Mouse (Mus musculus): ENCODE data around the gene Pex5. TPM values are rescaled to one million over a fixed set of nuclear protein-coding genes. Genes with fewer than 3 reads are reported as not detected.
A peak's percentile ranks its signal among the peaks of the same experiment; 100 is the strongest.

Gene Pex5
- polyA plus RNA-seq (2012), result 0.24 and 0.42 TPM in 2 replicates

GRCm38 (mm10) chr6:124414927-124415325 is at the start of gene Pex5:
Pex5 (minus strand) TSS chr6:124415067.
- Histone ChIP-seq H3K27me3 (ENCODE audit: control insufficient read depth) (no peaks in the 10 kb centered on the region), H3K4me1 (ENCODE audit: control insufficient read depth) (peaks cover 30% of the 10 kb centered on the region), H3K4me3 (replicated peaks) (peak within 1 kb of the TSS; percentile 82), H3K9me3 (ENCODE audit: control insufficient read depth, low read length) (no peaks in the 10 kb centered on the region), H3K36me3 (ENCODE audit: control insufficient read depth) (peaks cover 10% of the 10 kb centered on the region)
- TF ChIP-seq TAL1 (IDR thresholded peaks at IDR 0.05; ENCODE audit: low read length) (no peak), GATA1 (IDR thresholded peaks at IDR 0.05; ENCODE audit: low read length) (no peak)

- H3K4me3 ChIP-seq (replicated peaks), result peak overlapping the region; percentile 62
- H3K4me1 ChIP-seq (ENCODE audit: control insufficient read depth), result peaks cover 20% of the 10 kb centered on the region
- no peaks in the 10 kb centered on the region for H3K9me3 ChIP-seq (ENCODE audit: control insufficient read depth, low read length)
- peaks cover 13% of the 10 kb centered on the region for H3K27me3 ChIP-seq (ENCODE audit: control insufficient read depth)
- no peaks in the 10 kb centered on the region for H3K36me3 ChIP-seq (ENCODE audit: control insufficient read depth)
- no peak for TF ChIP-seq GATA1 (IDR thresholded peaks at IDR 0.05; ENCODE audit: low read length)
- TF ChIP-seq TAL1 (IDR thresholded peaks at IDR 0.05; ENCODE audit: low read length), result no peak
Measured at GRCm38 (mm10) chr6:124463881-124464291, 49.0 kb upstream of the Pex5 start.

- no peaks in the 10 kb centered on the region for H3K9me3 ChIP-seq (ENCODE audit: control insufficient read depth, low read length)
- peaks cover 7% of the 10 kb centered on the region for H3K4me1 ChIP-seq (ENCODE audit: control insufficient read depth)
- no peak for TF ChIP-seq GATA1 (IDR thresholded peaks at IDR 0.05; ENCODE audit: low read length)
- no peak for TF ChIP-seq TAL1 (IDR thresholded peaks at IDR 0.05; ENCODE audit: low read length)
- H3K36me3 ChIP-seq (ENCODE audit: control insufficient read depth), result no peaks in the 10 kb centered on the region; the same call in 1 of the 2 replicates
- H3K27me3 ChIP-seq (ENCODE audit: control insufficient read depth), result peaks cover 12% of the 10 kb centered on the region
- H3K4me3 ChIP-seq (replicated peaks), result no peak overlapping the region
Measured at GRCm38 (mm10) chr6:124459388-124459787, 44.5 kb upstream of the Pex5 start.

- Histone ChIP-seq H3K27me3 (ENCODE audit: control insufficient read depth) (peaks cover 5% of the 10 kb centered on the region), H3K9me3 (ENCODE audit: control insufficient read depth, low read length) (no peaks in the 10 kb centered on the region), H3K36me3 (ENCODE audit: control insufficient read depth) (no peaks in the 10 kb centered on the region; the same call in 1 of the 2 replicates), H3K4me1 (ENCODE audit: control insufficient read depth) (peaks cover 2% of the 10 kb centered on the region), H3K4me3 (replicated peaks) (no peak overlapping the region)
- TF ChIP-seq TAL1 (IDR thresholded peaks at IDR 0.05; ENCODE audit: low read length) (no peak), GATA1 (IDR thresholded peaks at IDR 0.05; ENCODE audit: low read length) (no peak)
Measured at GRCm38 (mm10) chr6:124458505-124458904, 43.6 kb upstream of the Pex5 start.

- Histone ChIP-seq H3K4me3 (replicated peaks) (no peak overlapping the region), H3K4me1 (ENCODE audit: control insufficient read depth) (peaks cover 6% of the 10 kb centered on the region), H3K27me3 (ENCODE audit: control insufficient read depth) (no peaks in the 10 kb centered on the region), H3K9me3 (ENCODE audit: control insufficient read depth, low read length) (no peaks in the 10 kb centered on the region), H3K36me3 (ENCODE audit: control insufficient read depth) (no peaks in the 10 kb centered on the region; the same call in 1 of the 2 replicates)
- TF ChIP-seq GATA1 (IDR thresholded peaks at IDR 0.05; ENCODE audit: low read length) (no peak), TAL1 (IDR thresholded peaks at IDR 0.05; ENCODE audit: low read length) (no peak)
Measured at GRCm38 (mm10) chr6:124457827-124458226, 43.0 kb upstream of the Pex5 start.

GRCm38 (mm10) chr6:124456243-124456642 is 41.4 kb upstream of the Pex5 start:
- H3K4me3 ChIP-seq (replicated peaks), result no peak overlapping the region
- no peak for TF ChIP-seq GATA1 (IDR thresholded peaks at IDR 0.05; ENCODE audit: low read length)
- no peak for TF ChIP-seq TAL1 (IDR thresholded peaks at IDR 0.05; ENCODE audit: low read length)
- no peaks in the 10 kb centered on the region; the same call in 1 of the 2 replicates for H3K36me3 ChIP-seq (ENCODE audit: control insufficient read depth)
- H3K27me3 ChIP-seq (ENCODE audit: control insufficient read depth), result no peaks in the 10 kb centered on the region
- peaks cover 22% of the 10 kb centered on the region for H3K4me1 ChIP-seq (ENCODE audit: control insufficient read depth)
- no peaks in the 10 kb centered on the region for H3K9me3 ChIP-seq (ENCODE audit: control insufficient read depth, low read length)

- Histone ChIP-seq H3K4me1 (ENCODE audit: control insufficient read depth) (peaks cover 46% of the 10 kb centered on the region), H3K4me3 (replicated peaks) (no peak overlapping the region), H3K36me3 (ENCODE audit: control insufficient read depth) (peaks cover 2% of the 10 kb centered on the region), H3K9me3 (ENCODE audit: control insufficient read depth, low read length) (no peaks in the 10 kb centered on the region), H3K27me3 (ENCODE audit: control insufficient read depth) (no peaks in the 10 kb centered on the region)
- TF ChIP-seq GATA1 (IDR thresholded peaks at IDR 0.05; ENCODE audit: low read length), result no peak
- no peak for TF ChIP-seq TAL1 (IDR thresholded peaks at IDR 0.05; ENCODE audit: low read length)
Measured at GRCm38 (mm10) chr6:124453756-124454155, 38.9 kb upstream of the Pex5 start.

GRCm38 (mm10) chr6:124451995-124452394 is 37.1 kb upstream of the Pex5 start:
- Histone ChIP-seq H3K4me1 (ENCODE audit: control insufficient read depth) (peaks cover 49% of the 10 kb centered on the region), H3K27me3 (ENCODE audit: control insufficient read depth) (no peaks in the 10 kb centered on the region), H3K36me3 (ENCODE audit: control insufficient read depth) (peaks cover 2% of the 10 kb centered on the region), H3K9me3 (ENCODE audit: control insufficient read depth, low read length) (no peaks in the 10 kb centered on the region), H3K4me3 (replicated peaks) (peak overlapping the region; percentile 14)
- TF ChIP-seq GATA1 (IDR thresholded peaks at IDR 0.05; ENCODE audit: low read length) (no peak), TAL1 (IDR thresholded peaks at IDR 0.05; ENCODE audit: low read length) (no peak)

GRCm38 (mm10) chr6:124449668-124450383 is 35.0 kb upstream of the Pex5 start:
- H3K27me3 ChIP-seq (ENCODE audit: control insufficient read depth), result no peaks in the 10 kb centered on the region
- TF ChIP-seq TAL1 (IDR thresholded peaks at IDR 0.05; ENCODE audit: low read length) (no peak), GATA1 (IDR thresholded peaks at IDR 0.05; ENCODE audit: low read length) (no peak)
- no peak overlapping the region for H3K4me3 ChIP-seq (replicated peaks)
- H3K9me3 ChIP-seq (ENCODE audit: control insufficient read depth, low read length), result no peaks in the 10 kb centered on the region
- H3K36me3 ChIP-seq (ENCODE audit: control insufficient read depth), result peaks cover 2% of the 10 kb centered on the region
- H3K4me1 ChIP-seq (ENCODE audit: control insufficient read depth), result peaks cover 49% of the 10 kb centered on the region

All from erythroblast, embryonic 14.5 days (primary cell).